Mouse (Mus musculus) lung, postnatal 0 days (tissue): Measurements from ENCODE around the gene Zfp706.

Source experiments
- CTCF ChIP-seq: IDR thresholded peaks from 2 replicates; pipeline ENCODE4 v1.5.1; 2016; ENCODE audit warnings: antibody characterized with exemption, mild to moderate bottlenecking
- EP300 ChIP-seq: IDR thresholded peaks from 2 replicates; pipeline ENCODE4 v1.6.1; 2016; ENCODE audit warnings: antibody characterized with exemption, mild to moderate bottlenecking, control low read depth

GRCm38 (mm10) chr15:37046586-37046985 lies 39.0 kb upstream of the Zfp706 start:
- TF ChIP-seq CTCF (no peak), EP300 (no peak)
